Mouse (Mus musculus) right cerebral cortex, adult 2 months (tissue): Measurements from ENCODE around the gene Tgif2.
"Not testable (repeated sequence)": the region's sequence is repeated elsewhere in the genome, so short reads cannot be mapped to it uniquely, and the experiment has no call there.

Experiments
- DNase-seq, 2 experiments: peaks; one replicate each; pipeline ENCODE4 v3.0.0; 2021 to 2022; ENCODE audit warnings: low spot score in 2 of 2

Gene Tgif2

DNA sequence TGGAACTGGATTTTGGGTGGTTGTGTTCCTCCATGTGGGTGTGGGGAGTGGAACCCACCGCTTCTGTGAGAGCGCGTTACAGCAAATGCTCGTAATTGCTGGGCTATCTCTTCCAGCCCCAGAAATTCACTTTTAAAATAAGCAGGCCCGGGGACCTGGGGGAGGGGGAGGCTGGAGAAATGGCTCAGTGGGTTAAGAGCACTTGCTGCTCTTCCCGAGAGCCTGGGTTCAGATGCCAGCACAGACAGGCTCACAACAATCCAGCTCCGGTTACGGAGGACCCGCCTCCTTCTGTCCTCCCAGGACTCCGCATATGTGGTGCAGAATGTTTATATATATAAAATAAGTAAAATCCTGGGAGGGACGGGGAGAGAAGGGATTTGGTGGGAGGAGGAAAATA is 2.9 kb downstream of the Tgif2 start:
- DNase-seq = no peak

DNA sequence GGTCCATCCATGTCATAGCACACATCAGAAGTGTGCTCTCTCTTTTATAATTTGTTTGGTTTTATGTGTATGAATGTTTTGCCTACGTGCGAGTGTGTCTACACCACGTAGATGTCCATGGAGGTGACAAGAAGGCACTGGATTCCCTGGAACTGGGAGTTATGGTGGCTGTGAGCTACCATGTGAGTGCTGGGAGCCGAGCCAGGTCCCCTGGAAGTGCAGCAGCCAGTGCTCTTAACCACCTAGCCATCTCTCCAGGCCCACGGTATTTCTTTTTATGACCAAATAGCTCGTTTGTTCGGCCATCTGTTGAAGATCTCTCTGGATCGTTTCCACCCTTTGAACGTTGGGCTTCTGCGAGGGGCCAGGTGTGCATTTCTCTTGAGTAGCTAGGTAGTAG is 3.5 kb downstream of the Tgif2 start:
- DNase-seq = no peak

DNA sequence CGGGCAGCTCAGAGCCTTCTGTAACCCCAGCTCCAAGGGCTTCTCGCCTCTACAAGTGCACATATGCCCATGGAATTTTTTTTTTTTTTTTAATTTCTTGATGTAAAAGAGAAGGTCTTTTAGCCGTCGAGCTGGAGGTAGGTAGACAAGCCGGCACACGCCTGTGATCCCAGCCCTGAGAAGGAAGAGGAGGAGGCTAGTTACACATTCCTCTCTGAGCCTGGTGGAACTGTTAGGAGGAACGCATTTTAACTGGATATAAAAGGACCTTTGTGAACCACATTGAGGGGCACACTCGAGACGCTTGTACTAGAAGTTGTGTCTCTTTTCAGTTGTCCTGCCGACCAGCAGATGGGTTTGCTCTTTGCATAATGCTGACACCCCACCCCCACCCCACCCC is 4.9 kb downstream of the Tgif2 start:
- DNase-seq = no peak

DNA sequence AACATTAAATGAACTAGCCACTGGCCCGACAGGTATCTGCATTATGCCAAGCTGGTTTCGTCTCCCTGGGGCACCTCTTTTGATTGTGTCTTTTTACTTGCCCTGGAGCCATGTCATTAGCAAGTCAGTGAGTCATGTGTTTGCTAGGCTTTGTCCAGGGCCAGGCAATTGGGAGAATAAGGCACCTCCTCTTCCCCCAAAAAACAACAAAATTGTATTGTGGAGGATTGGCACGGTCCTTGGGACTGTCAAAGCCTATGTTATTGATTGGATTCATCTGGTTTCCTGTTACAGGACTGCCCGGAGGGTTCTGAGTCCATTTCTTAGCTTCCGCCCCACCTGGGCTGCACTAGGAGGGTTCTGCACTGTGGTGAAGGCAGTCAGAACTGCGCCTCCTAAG is 7.8 kb downstream of the Tgif2 start:
- no peak for DNase-seq

DNA sequence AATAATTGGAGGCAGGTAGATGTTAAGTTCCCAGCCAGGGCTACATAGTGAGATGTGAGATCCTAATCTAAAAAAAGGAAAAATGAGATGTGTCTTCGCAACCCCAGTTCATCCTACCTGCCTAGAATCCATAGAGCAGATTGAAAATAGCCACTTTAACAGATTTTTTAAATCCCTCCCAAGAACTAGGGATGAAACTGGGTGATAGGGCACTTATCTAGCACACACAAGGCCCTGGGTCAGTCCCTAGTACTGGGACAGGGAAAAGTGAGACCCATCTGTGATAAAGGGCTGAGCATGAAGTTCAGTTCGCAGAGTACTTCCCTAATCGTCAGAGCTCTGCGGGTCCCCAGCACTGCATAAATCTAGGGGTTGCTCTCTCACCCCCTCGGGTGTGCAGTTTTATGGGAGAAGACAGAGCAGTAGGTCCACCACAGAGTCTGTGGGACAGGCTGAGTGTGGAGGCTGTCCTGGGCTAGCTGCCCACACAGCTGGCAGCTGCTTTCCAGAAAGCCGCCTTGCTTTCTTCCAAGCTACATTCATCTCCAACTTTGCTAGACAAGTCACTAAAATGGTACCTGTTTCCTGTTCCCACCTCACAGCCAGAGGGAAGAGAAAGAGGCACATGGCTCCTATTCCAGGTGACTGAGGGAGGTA is 8.8 kb downstream of the Tgif2 start:
- DNase-seq = no peak

DNA sequence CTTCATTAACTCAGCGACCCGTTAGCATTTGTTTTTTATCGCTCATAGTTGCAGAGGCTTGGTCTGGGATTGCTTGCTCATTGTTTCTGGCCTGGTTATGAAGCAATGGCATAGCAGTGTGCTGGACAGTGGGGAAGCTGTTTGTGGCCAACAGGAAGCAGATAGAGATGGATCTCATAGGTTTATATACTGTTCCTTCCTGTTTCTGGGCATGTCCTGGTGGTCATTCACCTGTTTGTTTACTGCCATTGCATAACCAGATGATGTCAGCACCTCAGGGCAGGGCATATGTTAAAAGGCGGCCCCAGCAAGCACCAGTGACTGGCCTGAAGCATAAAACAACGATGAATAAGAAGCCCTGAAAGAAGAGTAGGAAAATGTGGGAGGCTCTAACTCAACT is 10.7 kb downstream of the Tgif2 start:
- DNase-seq = no peak

DNA sequence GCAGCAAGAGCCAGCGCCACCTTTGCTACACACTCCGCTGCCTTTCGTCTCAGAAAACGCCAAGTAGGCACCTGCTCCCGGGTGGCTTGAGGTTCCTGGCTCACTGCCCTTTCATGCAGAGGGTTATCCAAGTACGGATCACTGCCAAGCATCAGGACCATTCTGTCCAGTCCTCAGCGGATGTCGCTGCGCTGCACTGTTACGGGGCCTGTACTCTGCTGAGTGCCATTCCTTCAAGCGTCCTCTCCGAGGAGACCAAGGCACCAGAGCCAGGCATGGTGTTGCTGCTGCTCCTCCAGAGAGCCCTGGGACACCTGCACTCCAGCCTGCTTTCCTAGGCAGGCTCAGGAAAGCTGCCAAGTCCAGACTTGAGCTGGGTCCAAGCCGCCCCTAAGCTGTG is 13.8 kb downstream of the Tgif2 start:
- DNase-seq = not testable (repeated sequence)

DNA sequence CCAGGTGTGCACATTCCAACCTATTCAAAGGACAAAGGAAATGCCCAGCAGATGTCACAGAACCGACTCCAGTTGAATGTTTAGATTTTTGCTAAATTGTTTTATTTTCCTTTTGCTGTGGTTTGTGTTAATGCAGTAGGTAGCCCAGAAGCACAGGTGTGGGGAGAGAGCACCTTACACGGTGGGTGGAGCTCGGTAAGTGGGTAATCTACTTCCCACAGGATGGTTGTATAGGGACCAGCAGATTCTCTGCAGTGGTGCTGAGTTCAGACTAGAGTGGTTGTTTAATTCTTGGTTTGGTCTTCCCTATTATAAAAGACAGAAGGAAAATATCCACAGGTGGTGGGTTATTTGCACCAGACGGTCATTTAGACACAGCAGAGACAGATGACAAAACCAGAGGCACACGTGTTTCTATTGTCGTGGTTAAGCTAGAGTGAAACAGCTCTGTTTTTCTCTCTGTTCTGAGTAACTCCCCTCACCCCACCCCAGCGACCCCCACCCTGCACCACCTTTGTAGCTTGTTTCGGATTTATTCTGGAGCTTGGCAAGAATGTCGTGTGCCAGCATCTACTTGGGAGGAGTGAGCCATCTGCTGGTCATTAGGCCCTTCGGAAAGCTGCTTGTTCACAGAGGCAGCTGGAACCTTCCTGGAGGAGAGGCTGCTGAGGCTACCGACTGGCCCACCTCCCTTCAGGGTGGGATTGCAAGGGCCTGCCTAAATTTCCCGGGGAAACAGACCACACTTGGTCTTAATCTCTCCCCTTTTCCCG is 14.4 kb downstream of the Tgif2 start:
- peak; percentile 65 to 68 for DNase-seq

DNA sequence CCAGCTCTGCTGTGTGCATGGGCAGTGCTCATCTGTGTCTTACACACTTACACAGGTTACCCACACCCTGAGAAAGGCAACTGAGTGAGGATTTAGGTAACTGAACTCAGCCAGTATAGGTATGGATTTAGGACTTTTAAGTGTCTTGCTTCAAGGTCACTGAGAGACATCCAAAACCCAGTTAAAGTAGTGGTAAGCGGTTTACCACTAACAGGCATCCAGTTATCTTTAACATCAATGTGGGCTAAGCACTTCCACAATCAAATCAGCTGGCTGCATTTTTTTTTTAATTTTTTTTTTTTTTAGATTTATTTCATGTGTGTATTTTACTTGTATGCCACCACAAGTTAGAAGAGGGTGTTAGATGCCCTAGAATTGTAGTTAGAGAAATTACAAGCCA is 16.5 kb downstream of the Tgif2 start:
- DNase-seq = no peak

DNA sequence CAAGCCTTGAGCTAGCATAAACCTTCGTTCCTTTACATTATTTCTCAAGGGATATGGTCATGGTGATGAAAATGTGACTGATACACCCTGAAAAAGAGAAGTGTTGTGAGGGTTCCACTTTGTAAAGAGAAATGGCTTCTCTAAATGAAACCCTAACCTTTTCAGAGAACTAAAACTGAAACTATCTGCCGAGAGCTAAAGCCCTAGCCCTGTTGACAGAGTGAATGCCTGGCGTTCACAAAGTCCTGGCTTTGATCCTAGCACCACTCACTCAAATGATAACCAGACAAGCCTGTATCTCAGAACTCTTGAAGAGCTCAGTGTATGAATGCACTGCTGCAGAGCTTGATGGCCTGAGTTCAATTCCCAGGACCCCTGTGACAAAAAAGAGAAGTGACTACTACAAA is 17.6 kb downstream of the Tgif2 start:
- DNase-seq = no peak

DNA sequence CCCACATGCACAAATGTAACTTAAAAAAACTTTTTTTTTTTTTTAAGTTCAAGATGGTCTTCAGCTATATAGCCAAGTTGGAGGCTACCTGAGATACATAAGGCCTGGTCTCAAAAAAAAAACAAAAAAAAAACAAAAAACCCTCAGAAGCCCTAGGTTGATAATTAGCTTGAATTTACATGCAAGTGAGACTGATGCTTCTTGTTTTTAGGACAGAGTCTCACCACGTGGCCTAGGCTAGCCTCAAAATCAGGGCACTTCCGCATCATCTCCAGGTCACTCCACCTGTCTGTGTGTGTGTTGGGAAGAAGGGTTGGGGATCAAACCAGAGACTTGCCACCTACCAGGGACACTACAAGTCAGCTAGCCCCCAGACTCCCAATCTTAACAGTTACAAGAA is 18.0 kb downstream of the Tgif2 start, which contains the start of gene 4930518I15Rik:
Gene 4930518I15Rik, minus strand, starts transcription at position 112 of the 400 bp plus-strand sequence.
- DNase-seq = no peak

DNA sequence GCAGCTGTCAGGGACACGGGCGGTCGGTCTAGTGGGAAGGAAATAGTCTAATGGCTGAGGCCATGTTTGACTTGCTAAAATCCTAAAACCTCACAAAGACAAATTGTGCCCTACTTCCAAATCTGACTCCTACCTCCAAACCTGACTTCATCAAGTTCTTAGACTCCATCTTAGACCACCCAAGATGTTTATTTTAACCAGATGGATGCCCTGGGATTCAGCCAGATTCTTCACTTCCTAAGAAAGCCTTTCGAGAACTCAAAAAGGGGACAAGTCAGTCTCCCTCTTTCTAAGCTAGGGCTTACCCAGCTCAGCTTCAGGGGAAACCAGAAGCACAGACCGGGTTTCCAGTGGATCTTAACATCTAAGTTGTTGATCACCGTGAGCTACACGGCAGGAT is 18.9 kb downstream of the Tgif2 start:
- DNase-seq = no peak

DNA sequence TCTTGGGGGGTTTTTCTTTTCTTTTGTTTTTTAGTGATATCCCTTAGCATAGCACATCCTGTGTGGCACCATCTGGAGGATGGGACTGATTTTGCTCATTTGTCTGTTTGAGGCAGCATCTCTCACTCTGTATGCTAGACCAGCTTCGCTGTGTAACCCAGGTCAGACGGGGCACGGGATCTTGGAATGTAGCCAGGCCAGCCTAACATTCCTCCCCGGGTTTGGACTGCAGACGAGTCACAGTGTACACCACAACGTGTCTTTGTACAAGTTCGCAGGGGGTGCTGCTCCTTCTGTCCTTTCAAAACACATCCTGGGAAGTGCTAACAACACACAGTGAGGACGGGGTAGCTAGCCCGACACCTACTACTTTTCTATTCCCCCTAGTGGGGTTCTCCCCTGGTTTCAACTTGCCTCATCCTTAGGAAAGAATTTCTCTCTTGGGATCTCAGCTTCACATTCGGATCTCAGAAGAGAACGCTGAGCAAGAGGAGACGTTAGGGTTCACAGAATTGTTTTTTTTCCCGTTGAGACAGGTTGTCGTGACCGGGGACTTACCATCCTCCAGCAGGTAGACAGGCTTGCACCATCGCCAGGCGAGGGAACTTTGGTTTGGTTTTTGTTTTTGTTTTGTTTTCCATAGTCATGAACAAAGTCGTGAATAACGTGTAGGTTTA is 22.4 kb downstream of the Tgif2 start:
- peak in 1 of 2 experiments; percentile 33 for DNase-seq

DNA sequence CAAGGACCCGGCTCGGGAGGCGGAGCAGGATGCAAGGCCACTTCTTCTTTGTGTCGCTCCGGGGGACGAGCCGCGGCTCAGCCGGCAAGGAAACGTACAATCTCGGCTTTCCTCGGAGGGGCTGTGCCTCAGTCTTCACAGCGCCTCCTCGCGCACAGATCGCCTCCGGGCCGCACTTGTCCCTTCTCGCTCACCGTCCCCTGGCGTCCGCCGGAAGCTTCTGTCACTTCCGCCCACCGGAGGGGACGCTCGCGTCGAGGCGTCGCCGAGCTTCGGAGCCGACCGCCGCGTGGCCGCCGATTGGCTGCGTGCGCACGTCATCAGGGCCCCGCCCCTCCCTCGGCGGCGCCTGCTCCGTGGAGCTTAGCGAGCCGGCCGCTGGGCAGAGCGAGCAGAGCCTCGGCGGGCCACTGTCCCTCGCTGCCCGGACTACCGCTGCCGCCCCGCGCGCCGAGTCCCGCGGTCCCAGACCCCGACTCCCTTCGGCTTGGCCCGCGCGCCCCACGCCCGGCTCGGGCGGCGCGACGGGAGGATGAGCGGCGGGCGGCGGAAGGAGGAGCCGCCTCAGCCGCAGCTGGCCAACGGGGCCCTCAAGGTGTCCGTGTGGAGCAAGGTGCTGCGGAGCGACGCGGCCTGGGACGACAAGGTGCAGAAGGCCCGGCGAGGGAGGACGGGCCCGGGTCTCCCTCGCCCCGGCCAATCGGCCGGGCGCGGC is 23.1 kb downstream of the Tgif2 start, which contains the start of gene Rab5if:
Gene Rab5if, plus strand, starts transcription at position 357 of the 715 bp plus-strand sequence.
- DNase-seq = peak; percentile 96 to 98

DNA sequence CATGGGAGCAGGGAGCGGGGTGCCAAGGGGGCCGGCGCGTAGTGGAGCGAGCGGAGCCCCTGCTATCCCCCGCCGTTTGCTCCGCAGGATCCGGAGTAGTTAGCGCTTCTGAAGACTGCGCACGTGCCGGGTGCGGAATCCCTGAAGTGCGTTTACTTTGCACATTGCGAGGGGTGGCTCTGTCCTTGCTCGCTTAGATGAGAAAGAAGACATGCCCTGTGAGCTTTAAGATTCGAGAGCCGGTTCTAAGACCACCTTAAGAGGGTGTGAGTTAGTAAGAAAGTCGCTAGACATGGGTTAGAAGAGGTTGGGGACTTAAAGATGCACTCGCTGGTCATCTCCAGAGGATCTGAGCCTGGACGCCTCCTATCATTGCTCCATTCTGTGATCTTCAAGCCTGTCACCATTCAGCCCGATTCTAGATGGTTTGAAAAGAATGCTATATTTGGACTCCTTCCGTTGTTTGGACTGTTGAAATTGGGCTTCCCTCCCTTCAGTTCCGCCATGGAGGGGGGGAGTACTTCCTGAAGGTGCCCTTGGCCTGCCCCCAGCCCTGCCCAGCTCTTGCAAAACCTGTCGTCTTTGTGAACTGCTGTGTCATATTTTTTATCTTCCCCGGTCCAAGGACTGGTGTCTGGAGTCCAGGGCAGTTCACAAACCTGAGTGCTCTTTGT is 23.8 kb downstream of the Tgif2 start:
- no peak for DNase-seq

DNA sequence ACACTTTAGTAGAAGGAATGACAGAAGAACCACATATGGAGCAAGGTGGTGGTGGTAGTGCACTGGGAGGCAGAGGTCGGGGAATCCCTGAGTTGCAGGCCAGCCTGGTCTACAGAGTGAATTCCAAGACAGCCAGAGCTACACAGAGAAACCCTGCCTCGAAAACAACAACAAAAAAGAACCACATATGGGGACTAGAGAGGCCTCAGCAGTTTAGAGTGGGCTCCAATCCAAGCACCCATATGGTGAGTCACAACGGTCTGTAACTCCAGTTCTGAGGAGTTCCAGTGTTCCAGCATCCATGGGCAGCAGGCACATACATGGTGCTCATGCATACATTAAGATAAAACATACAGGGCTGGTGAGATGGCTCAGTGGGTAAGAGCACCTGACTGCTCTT is 24.7 kb downstream of the Tgif2 start:
- DNase-seq = no peak

DNA sequence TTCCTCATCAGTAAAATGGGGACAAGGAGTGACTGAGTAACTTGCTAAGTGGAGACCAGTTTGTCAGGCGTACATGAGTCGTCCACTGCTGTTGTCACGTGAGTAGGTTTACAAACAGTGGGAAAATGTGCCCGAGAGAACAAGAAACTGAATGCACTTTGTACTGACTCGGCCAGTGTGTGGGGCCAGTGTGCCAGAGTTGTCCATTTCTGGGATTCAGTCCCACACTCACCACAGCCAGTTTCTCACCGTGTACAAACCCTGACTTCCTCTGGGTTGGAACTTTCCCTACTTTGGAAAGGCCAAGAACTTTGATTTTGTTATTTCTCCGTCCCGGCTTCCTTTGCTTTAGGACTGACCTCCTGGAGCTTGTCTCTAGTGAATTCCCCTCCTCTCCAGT is 29.2 kb downstream of the Tgif2 start:
- peak in 1 of 2 experiments; percentile 14 for DNase-seq

DNA sequence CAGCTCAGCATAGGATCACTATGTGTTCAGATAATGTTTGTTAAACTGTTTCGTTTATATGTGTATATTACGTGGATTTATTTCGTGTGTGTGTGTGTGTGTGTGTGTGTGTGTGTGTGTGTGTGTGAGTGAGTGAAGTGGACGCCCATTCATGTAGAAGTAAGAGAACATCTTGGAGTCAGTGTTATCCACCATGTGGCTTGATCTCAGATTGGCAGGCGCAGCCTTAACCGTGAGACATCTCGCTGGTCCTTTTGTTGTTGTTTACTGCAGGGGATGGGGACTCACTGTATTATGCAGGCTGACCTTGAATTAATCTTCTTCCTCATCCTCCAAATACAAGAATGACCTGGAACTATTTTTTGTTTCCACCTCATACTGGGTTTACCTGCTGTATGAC is 29.7 kb downstream of the Tgif2 start:
- DNase-seq = no peak

DNA sequence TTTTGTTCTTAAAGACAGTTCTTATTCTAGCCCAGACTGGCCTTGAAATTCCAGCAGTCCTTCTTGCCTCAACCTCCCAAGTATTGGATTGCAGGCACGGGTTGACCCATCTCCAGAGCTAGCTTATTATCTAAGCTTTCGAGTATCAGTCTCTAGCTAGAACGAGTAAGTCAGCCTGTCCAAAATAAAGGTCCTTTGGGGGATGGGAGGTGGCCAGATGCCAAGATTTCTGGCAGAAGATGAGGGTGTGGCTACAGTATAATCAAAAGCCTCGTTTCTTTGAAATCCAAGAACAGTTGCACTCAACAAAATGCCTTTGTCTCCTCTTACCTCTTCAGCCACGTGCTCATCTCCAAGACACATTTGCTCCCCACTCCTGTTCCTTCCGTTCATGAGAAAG is 30.7 kb downstream of the Tgif2 start:
- no peak for DNase-seq

DNA sequence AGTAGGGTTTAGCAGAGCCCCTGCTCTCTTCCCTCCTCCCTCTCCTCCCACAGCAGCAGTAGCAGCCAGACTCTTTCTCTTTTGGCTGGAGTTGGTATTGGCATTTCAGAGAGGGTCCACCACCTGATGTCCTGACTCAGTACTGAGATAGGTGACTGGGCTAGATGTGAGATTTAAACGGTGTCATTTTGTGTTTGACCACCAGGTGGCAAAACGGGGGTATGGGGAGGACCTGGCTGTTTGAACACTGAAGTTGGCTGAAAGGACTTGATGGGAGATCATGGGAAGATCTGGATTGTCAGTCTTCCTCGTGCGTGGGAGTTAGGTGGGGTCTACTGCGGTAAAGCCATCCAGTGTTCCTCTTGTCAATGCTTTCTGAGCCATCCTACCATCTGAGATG is 33.8 kb downstream of the Tgif2 start:
- DNase-seq = peak; percentile 38 to 66

DNA sequence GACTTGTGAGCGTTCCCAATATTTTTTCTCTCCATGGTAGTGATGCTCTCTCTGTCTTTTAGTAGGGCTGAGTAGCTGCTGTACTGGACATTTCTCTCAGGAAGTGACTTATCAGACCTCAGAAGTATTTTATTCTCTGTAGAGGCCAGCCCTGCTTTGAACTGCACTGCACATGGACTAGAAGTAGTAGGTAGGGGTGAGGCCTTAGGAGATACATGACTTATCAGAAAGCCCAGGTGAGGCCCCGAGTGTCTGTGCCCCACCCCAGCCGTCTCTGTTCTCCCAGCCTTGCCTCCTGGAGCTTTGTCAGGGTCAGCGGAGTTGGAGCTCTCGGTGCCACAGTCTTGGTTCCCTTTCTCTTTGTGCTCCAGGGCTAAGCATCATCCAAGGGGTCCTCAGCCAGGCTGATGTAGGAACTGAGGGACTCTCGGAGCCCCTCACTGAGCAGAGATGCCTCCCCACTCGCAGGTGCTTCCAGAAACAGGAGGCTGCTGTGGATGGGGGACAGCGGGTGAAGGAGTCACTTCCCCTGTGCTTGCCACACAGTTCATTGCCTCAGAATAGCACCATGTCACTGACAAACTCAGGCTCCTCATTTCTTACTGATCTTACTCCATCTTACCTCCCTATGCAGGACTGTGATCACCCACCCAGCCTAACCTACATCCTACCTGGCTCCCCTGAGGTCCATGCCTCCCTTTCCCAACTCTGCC is 34.4 kb downstream of the Tgif2 start:
- DNase-seq = no peak
